Mouse (Mus musculus): ENCODE data around the gene Nacc1. TPM values are rescaled to one million over a fixed set of nuclear protein-coding genes. Genes with fewer than 3 reads are reported as not detected.

Gene Nacc1
- polyA plus RNA-seq (2014; fragmentation: Nextera tagmentation; extraction: Ambion mirVana): 15.3 and 16.6 TPM in 2 replicates

DNA sequence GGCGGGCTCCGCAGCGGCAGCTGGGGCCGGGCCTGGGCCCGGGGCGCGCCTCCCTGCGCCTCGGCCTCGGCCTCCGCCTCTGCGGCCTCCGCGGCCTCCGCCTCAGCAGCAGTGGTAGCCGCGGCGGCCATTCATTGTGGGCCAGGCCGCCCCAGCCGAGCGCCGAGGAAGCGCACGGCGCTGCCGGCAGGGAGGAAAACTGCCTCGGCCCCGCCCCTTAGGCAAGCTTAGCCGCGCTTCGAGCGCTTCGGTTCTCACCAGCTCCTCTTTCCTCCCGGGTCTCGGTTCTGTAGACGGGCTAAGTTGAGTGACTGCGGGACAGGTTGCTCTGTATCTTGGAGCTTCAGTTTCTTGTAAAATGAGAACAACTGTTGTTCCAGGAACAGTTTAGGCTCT is at the start of gene Nacc1:
TSS of gene Nacc1 (minus strand) at position 158 of the 396 bp plus-strand sequence.
- peaks cover 38% of the 10 kb centered on the region for H3K4me1 ChIP-seq (ENCODE audit: control insufficient read depth, insufficient read depth, low read length)
- H3K4me3 ChIP-seq (ENCODE audit: low read depth, low read length): peak within 1 kb of the TSS; percentile 99
- 0% methylated on average over 29 of the region's 37 CpGs for WGBS

DNA sequence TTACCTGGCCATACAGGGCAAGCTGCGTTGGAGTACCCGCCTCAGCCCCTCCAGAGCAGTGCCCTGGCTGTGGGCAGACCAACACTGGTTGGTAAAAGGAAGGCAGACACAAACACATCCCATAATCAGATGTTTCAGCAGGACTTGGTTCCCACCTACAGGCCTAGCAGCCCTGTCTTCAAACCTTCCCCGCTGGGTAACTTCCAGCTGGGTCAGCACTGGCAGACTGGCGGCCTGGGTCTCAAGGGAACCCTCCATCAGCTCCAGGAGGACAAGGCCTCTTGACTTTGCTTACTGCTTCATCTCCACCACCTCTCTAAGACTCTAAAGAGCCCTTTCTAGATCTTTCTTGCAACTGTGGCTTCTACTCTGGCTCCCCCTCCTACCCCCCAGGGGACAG is 48.9 kb upstream of the Nacc1 start:
- Histone ChIP-seq H3K9ac (replicated peaks; ENCODE audit: low read depth, low read length) (no peak overlapping the region), H3K27ac (ENCODE audit: low read depth, low read length) (no peak overlapping the region), H3K9me3 (ENCODE audit: control insufficient read depth, low read length) (no peaks in the 10 kb centered on the region), H3K4me3 (ENCODE audit: low read depth, low read length) (no peak overlapping the region), H3K4me1 (ENCODE audit: control insufficient read depth, insufficient read depth, low read length) (peaks cover 48% of the 10 kb centered on the region), H3K36me3 (ENCODE audit: control insufficient read depth, insufficient read depth, low read length) (no peaks in the 10 kb centered on the region), H3K27me3 (ENCODE audit: control insufficient read depth, insufficient read depth, low read length) (peaks cover 22% of the 10 kb centered on the region), H3K4me2 (ENCODE audit: low read depth, low read length) (no peak overlapping the region)
- 76% methylated on average over 4 of the region's 4 CpGs for WGBS
- no peak for ATAC-seq (ENCODE audit: low read depth)

More for the DNA sequence above, at the start of gene Nacc1:
- no peaks in the 10 kb centered on the region for H3K9me3 ChIP-seq (ENCODE audit: control insufficient read depth, low read length)
- H3K9ac ChIP-seq (replicated peaks; ENCODE audit: low read depth, low read length): peak within 1 kb of the TSS; percentile 100
- H3K27ac ChIP-seq (ENCODE audit: low read depth, low read length): peak within 1 kb of the TSS; percentile 84
- no peaks in the 10 kb centered on the region for H3K36me3 ChIP-seq (ENCODE audit: control insufficient read depth, insufficient read depth, low read length)
- H3K27me3 ChIP-seq (ENCODE audit: control insufficient read depth, insufficient read depth, low read length): no peaks in the 10 kb centered on the region; the same call in 1 of the 2 replicates
- H3K4me2 ChIP-seq (ENCODE audit: low read depth, low read length): peak within 1 kb of the TSS; percentile 82
- ATAC-seq (ENCODE audit: low read depth): peak; percentile 90

DNA sequence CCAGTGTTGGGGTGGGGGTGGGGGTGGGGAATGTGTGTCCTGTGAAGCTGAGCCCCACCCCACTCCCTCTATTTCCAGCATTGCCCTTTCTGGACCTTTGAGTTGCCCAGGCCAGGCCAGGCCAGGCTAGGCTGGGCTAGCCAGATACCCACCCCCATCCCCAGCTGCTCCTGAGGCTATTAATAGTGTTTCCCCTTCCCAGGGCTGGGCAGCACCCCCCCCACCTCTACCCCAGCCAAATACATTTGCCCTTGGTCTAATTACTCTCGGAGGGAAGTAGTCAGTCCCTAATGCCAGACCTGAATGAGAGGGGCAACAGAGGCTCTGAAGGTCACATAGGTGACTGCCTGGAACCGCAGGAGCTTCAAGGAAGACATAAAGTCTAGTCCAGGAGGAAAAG is 47.9 kb upstream of the Nacc1 start:
- Histone ChIP-seq H3K27me3 (ENCODE audit: control insufficient read depth, insufficient read depth, low read length) (peaks cover 13% of the 10 kb centered on the region), H3K4me3 (ENCODE audit: low read depth, low read length) (no peak overlapping the region), H3K36me3 (ENCODE audit: control insufficient read depth, insufficient read depth, low read length) (no peaks in the 10 kb centered on the region), H3K4me2 (ENCODE audit: low read depth, low read length) (no peak overlapping the region), H3K9ac (replicated peaks; ENCODE audit: low read depth, low read length) (0 out of 2 replicates have a peak overlapping the region, but pooled peaks have one; percentile 16), H3K27ac (ENCODE audit: low read depth, low read length) (no peak overlapping the region), H3K4me1 (ENCODE audit: control insufficient read depth, insufficient read depth, low read length) (peaks cover 55% of the 10 kb centered on the region), H3K9me3 (ENCODE audit: control insufficient read depth, low read length) (no peaks in the 10 kb centered on the region)
- no peak for ATAC-seq (ENCODE audit: low read depth)
- WGBS: 37% methylated on average over 2 of the region's 2 CpGs

DNA sequence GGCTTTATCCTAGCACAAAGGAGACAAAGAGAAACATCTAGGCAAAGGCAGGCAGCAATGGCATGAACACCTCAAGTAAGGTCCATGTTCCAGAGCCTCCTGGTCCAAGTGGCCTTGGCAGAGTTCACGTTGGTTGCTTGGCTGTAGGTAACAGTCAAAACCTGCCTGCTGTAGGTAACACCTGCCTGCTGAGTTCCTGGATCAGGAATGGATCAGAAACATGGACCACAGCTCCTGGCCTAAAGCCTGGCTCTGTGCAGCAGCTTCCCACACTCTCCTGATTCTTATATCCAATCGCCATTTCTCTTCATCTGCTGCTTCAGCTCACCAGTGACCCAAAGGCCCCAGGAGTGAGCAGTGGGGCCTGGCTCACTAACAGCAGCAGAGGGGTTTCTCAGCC is 47.0 kb upstream of the Nacc1 start:
- H3K4me2 ChIP-seq (ENCODE audit: low read depth, low read length): no peak overlapping the region
- no peak for ATAC-seq (ENCODE audit: low read depth)
- H3K36me3 ChIP-seq (ENCODE audit: control insufficient read depth, insufficient read depth, low read length): no peaks in the 10 kb centered on the region
- WGBS: 95% methylated on average over 2 of the region's 2 CpGs
- H3K4me3 ChIP-seq (ENCODE audit: low read depth, low read length): no peak overlapping the region
- H3K27me3 ChIP-seq (ENCODE audit: control insufficient read depth, insufficient read depth, low read length): peaks cover 12% of the 10 kb centered on the region
- H3K27ac ChIP-seq (ENCODE audit: low read depth, low read length): no peak overlapping the region
- no peaks in the 10 kb centered on the region for H3K9me3 ChIP-seq (ENCODE audit: control insufficient read depth, low read length)
- H3K9ac ChIP-seq (replicated peaks; ENCODE audit: low read depth, low read length): no peak overlapping the region
- peaks cover 50% of the 10 kb centered on the region for H3K4me1 ChIP-seq (ENCODE audit: control insufficient read depth, insufficient read depth, low read length)

DNA sequence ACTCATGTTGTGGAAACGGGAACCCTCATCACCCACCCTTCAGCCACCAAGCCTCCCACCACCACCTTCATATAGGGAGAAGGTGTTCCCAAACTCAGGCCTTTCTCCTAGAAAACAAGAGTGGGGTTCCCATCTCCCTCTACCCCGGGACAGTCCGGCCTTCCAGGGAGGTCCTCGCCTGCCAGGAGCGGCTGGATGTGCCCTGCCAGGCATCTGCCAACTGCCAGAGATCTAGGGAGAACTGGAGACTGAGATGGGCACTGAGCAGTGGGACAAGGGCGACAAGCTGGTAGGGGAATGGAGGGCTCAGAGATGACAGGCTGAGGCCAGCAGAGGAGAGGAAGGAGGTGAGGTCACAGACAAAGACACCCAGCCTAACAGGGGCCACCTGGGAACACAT is 46.3 kb upstream of the Nacc1 start:
- WGBS: 91% methylated on average over 6 of the region's 6 CpGs
- H3K4me3 ChIP-seq (ENCODE audit: low read depth, low read length): no peak overlapping the region
- H3K4me2 ChIP-seq (ENCODE audit: low read depth, low read length): no peak overlapping the region
- peaks cover 8% of the 10 kb centered on the region for H3K27me3 ChIP-seq (ENCODE audit: control insufficient read depth, insufficient read depth, low read length)
- no peak overlapping the region for H3K9ac ChIP-seq (replicated peaks; ENCODE audit: low read depth, low read length)
- no peak overlapping the region for H3K27ac ChIP-seq (ENCODE audit: low read depth, low read length)
- H3K9me3 ChIP-seq (ENCODE audit: control insufficient read depth, low read length): no peaks in the 10 kb centered on the region
- ATAC-seq (ENCODE audit: low read depth): no peak
- H3K36me3 ChIP-seq (ENCODE audit: control insufficient read depth, insufficient read depth, low read length): no peaks in the 10 kb centered on the region
- H3K4me1 ChIP-seq (ENCODE audit: control insufficient read depth, insufficient read depth, low read length): peaks cover 50% of the 10 kb centered on the region

DNA sequence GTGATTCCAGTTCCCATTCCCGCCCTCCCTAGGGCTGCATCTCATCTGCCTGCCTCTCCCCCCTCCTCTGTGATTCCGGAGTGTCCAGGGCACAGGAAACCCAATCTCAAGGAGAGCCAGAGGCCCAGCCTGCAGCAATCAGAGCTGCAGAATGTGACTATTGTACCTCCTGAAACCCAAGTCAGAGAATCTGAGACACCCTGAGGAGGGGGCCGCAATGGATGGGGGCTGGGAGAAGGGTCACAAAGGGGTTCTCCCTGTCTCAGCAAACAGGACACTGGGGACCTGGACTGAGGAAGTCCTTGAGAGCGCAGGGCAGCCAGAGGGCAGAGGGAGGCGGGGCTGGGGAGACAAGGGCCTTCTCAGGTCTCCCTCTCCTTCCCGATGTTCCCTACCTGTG is 45.3 kb upstream of the Nacc1 start:
- ATAC-seq (ENCODE audit: low read depth): no peak
- Histone ChIP-seq H3K9ac (replicated peaks; ENCODE audit: low read depth, low read length) (no peak overlapping the region), H3K27ac (ENCODE audit: low read depth, low read length) (peak overlapping the region; percentile 48; the same call in 1 of the 2 replicates), H3K27me3 (ENCODE audit: control insufficient read depth, insufficient read depth, low read length) (peaks cover 4% of the 10 kb centered on the region), H3K4me2 (ENCODE audit: low read depth, low read length) (no peak overlapping the region), H3K4me1 (ENCODE audit: control insufficient read depth, insufficient read depth, low read length) (peaks cover 47% of the 10 kb centered on the region), H3K4me3 (ENCODE audit: low read depth, low read length) (no peak overlapping the region), H3K9me3 (ENCODE audit: control insufficient read depth, low read length) (no peaks in the 10 kb centered on the region), H3K36me3 (ENCODE audit: control insufficient read depth, insufficient read depth, low read length) (no peaks in the 10 kb centered on the region)
- 52% methylated on average over 6 of the region's 6 CpGs for WGBS

DNA sequence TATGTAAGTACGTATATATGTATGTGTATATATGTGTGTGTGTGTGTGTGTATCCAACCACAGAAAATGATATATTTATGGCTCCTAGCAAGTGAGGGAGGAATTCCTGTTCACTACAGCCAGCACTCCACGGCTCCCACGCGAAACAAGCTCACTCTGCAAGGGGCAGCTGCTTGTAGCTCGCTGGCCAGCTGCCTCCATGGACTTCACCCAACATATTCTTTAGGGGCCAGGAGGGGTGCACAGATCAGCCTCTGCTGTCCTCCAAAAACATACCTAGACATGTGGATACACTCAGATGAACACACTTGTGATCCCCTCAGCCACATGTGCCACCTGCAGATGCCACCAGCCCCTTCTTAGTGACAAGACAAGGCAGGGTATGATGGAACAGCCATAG is 44.9 kb upstream of the Nacc1 start:
- Histone ChIP-seq H3K4me3 (ENCODE audit: low read depth, low read length) (no peak overlapping the region), H3K4me1 (ENCODE audit: control insufficient read depth, insufficient read depth, low read length) (peaks cover 43% of the 10 kb centered on the region), H3K27ac (ENCODE audit: low read depth, low read length) (peak overlapping the region; percentile 73), H3K27me3 (ENCODE audit: control insufficient read depth, insufficient read depth, low read length) (peaks cover 4% of the 10 kb centered on the region), H3K9me3 (ENCODE audit: control insufficient read depth, low read length) (no peaks in the 10 kb centered on the region), H3K4me2 (ENCODE audit: low read depth, low read length) (no peak overlapping the region), H3K36me3 (ENCODE audit: control insufficient read depth, insufficient read depth, low read length) (no peaks in the 10 kb centered on the region), H3K9ac (replicated peaks; ENCODE audit: low read depth, low read length) (no peak overlapping the region)
- no peak for ATAC-seq (ENCODE audit: low read depth)
- 48% methylated on average over 5 of the region's 5 CpGs for WGBS

DNA sequence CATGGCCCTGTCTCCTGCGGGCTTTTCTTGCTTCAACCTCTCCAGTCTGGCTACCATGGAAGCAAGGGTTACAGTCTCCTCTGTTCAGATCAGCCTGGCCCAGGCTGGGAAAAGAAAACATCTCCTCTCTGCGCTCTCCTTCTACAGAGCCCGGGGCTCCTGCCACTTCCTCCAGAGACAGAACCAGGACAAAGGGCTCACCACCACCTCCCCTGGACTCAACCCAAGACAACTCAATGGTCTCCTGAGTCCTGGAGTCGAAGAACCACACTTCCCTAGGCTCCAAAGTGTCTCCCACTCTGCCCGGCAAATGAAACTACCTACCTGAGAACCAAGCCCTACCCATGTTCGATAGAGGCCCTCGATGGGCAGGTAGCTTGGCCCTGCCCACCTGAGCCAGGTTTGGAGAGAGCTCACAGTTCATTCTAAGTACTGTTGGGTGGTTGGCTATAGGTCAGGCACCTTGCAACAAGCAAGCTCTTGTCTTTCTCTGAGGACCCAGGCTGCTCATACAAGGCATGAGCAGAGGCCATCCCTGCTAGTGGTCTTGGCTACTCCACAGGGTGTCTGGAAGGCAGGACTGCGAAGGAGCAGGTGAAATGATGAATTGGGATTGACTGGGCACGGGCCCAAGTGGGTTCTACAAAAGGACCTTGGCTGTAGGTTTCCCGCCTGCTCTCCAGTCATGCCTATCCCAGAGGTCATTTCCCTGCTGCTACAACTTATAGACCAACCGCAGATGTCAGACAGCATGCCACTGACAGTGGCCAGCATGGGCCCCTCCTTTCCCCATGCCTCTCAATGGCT is 43.9 kb upstream of the Nacc1 start:
- Histone ChIP-seq H3K4me1 (ENCODE audit: control insufficient read depth, insufficient read depth, low read length) (peaks cover 42% of the 10 kb centered on the region), H3K9ac (replicated peaks; ENCODE audit: low read depth, low read length) (no peak overlapping the region)
- ATAC-seq (ENCODE audit: low read depth): no peak

More for the DNA sequence above, 43.9 kb upstream of the Nacc1 start:
- Histone ChIP-seq H3K4me3 (ENCODE audit: low read depth, low read length) (no peak overlapping the region), H3K4me2 (ENCODE audit: low read depth, low read length) (no peak overlapping the region), H3K27ac (ENCODE audit: low read depth, low read length) (peak overlapping the region; percentile 73), H3K27me3 (ENCODE audit: control insufficient read depth, insufficient read depth, low read length) (peaks cover 4% of the 10 kb centered on the region), H3K9me3 (ENCODE audit: control insufficient read depth, low read length) (no peaks in the 10 kb centered on the region), H3K36me3 (ENCODE audit: control insufficient read depth, insufficient read depth, low read length) (no peaks in the 10 kb centered on the region)
- 63% methylated on average over 11 of the region's 11 CpGs for WGBS
